Mouse (Mus musculus) midbrain, embryonic 10.5 days (tissue): ENCODE data around the gene Gpsm1. TPM values are rescaled to one million over a fixed set of nuclear protein-coding genes. Genes with fewer than 3 reads are reported as not detected.
A peak's percentile ranks its signal among the peaks of the same experiment; 100 is the strongest.

ENCODE experiments used
- DNase-seq: peaks from one replicate; pipeline ENCODE4 v3.0.0-alpha.2; 2017; ENCODE audit warnings: low spot score
- H3K27ac ChIP-seq: fragments of 300-500 bp; sonication (generic); replicated peaks from 2 replicates; pipeline ENCODE4 v1.5.1; 2016; ENCODE audit warnings: mild to moderate bottlenecking
- H3K27me3 ChIP-seq: fragments of 300-500 bp; sonication (generic); 2 replicates; pipeline ENCODE4 v1.6.1; 2016; ENCODE audit warnings: low read depth, mild to moderate bottlenecking; ENCODE audit not compliant: poor library complexity, severe bottlenecking
- H3K36me3 ChIP-seq: fragments of 300-500 bp; sonication (generic); 2 replicates; pipeline ENCODE4 v1.6.1; 2016; ENCODE audit warnings: mild to moderate bottlenecking, moderate library complexity
- H3K4me1 ChIP-seq: fragments of 300-500 bp; sonication (generic); 2 replicates; pipeline ENCODE4 v1.6.1; 2016
- H3K4me3 ChIP-seq: fragments of 300-500 bp; sonication (generic); 2 replicates; pipeline ENCODE4 v1.5.1; 2016; ENCODE audit warnings: mild to moderate bottlenecking, moderate library complexity
- H3K9me3 ChIP-seq: fragments of 300-500 bp; sonication (generic); replicated peaks from 2 replicates; pipeline ENCODE4 v1.6.1; 2016; ENCODE audit warnings: mild to moderate bottlenecking
- WGBS: fragments of 180-500 bp; shearing (Covaris S2); methylation state at CpG from one replicate; pipeline ENCODE4 v1.1.7; 2016; 5-methylcytosine and 5-hydroxymethylcytosine counted together
- polyA plus RNA-seq: library from polyadenylated mRNA; unstranded; fragments of >200 nt; fragmentation: Nextera tagmentation; extraction: Ambion mirVana; gene quantifications from 2 replicates; pipeline ENCODE4 v1.2.1, GENCODE M21; 2016

Gene Gpsm1
- 87.6 and 103 TPM in 2 replicates for polyA plus RNA-seq

- Histone ChIP-seq H3K27ac (peak within 1 kb of the TSS; percentile 98), H3K36me3 (peaks cover 25% of the 10 kb centered on the region), H3K27me3 (no peaks in the 10 kb centered on the region), H3K9me3 (no peaks in the 10 kb centered on the region), H3K4me1 (peaks cover 67% of the 10 kb centered on the region), H3K4me3 (peak within 1 kb of the TSS; percentile 93)
- peak; percentile 92 for DNase-seq
- WGBS: under 1% methylated on average over 66 of the region's 66 CpGs
Measured at GRCm38 (mm10) chr2:26315072-26315924, at the start of gene Gpsm1. TSS of gene Gpsm1 (plus strand) at chr2:26315515.

DNA sequence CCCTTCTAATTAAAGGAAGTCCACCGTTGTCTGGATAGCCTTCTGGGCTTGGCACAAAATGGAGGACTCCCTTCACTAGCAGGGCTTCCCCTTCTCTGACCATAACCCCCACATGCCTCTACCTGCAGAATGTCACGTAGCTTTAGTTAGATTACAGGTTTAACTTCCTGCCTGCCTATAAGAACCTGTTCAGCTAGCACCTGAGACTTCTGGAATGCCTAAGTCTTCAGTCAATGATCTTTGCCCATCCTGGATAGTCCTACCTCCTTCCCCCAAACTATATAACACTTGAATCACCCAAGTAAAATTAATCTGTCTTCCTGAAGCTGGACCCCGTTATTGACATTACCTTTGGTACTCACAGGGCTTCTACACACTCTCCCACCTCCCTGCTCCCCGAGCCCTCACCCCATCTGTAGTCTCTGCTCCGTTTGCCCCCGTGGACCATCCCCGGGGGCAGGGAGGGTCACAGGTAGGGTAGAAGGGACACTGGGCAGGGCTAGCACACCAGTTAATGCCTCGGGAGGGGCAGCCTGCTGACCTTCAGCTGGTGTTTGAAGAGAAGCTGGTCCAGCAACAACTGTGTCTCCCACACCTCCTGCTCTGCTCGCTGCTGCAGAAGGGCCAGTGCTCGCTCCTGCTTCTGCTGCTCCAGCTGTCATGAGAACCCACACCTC, 49.1 kb upstream of the Gpsm1 start:
- WGBS: 90% methylated on average over 10 of the region's 10 CpGs
- Histone ChIP-seq H3K27ac (no peak overlapping the region), H3K9me3 (no peaks in the 10 kb centered on the region), H3K36me3 (no peaks in the 10 kb centered on the region), H3K27me3 (no peaks in the 10 kb centered on the region), H3K4me1 (peaks cover 12% of the 10 kb centered on the region), H3K4me3 (no peak overlapping the region)
- no peak for DNase-seq

- no peak for DNase-seq
- no peaks in the 10 kb centered on the region for H3K27me3 ChIP-seq
- WGBS: 66% methylated on average over 3 of the region's 3 CpGs
Measured at GRCm38 (mm10) chr2:26268216-26268615, 47.1 kb upstream of the Gpsm1 start.

DNA sequence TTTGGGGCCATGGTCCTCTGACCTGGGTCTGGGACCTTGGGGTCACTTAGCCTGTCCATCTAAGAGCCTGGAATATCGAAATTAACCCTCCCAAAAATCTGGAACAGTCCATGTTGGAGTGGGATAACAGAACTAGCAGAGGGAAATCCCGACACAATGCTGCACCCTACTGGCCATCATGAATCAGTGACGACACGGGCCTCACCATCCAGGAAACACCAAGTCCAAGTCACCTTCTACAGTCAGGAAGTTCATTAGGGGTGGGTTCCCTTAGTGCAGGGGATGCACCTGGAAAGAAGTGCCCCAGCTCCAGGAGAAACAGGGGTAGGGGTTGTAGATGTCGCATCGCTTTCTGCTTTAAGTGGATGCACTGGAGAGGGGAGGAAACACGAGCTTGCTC, 41.7 kb upstream of the Gpsm1 start:
- Histone ChIP-seq H3K27ac (no peak overlapping the region), H3K36me3 (no peaks in the 10 kb centered on the region), H3K4me1 (peaks cover 20% of the 10 kb centered on the region), H3K27me3 (no peaks in the 10 kb centered on the region), H3K4me3 (no peak overlapping the region), H3K9me3 (no peaks in the 10 kb centered on the region)
- 19% methylated on average over 7 of the region's 7 CpGs for WGBS
- DNase-seq: peak; percentile 58

More at GRCm38 (mm10) chr2:26268216-26268615, 47.1 kb upstream of the Gpsm1 start:
- Histone ChIP-seq H3K4me1 (peaks cover 12% of the 10 kb centered on the region), H3K9me3 (no peaks in the 10 kb centered on the region), H3K27ac (no peak overlapping the region), H3K4me3 (no peak overlapping the region), H3K36me3 (no peaks in the 10 kb centered on the region)

DNA sequence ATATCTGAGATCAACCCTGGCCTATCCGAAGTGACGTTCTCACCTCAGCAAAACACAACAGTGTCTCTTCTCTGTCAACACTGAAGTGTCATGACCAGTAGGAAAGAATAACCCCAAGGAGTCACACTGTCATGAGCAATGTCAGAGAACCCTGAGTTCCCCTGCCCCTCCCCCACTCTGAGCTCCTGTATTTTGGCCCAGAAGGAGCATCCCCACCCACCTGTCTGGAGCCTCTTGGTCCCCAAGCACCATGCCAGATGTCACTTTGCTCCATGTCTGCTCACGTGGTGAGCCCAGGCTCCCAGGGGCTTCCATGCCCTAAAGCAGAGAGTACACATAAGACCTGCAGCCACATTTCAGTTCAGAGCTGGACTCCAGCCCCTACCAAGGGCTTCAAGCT, 35.6 kb upstream of the Gpsm1 start:
- no peaks in the 10 kb centered on the region for H3K36me3 ChIP-seq
- DNase-seq: no peak
- no peaks in the 10 kb centered on the region for H3K9me3 ChIP-seq
- peaks cover 1% of the 10 kb centered on the region for H3K4me1 ChIP-seq
- H3K27me3 ChIP-seq: no peaks in the 10 kb centered on the region
- no peak overlapping the region for H3K4me3 ChIP-seq
- WGBS: 80% methylated on average over 3 of the region's 3 CpGs
- H3K27ac ChIP-seq: no peak overlapping the region

DNA sequence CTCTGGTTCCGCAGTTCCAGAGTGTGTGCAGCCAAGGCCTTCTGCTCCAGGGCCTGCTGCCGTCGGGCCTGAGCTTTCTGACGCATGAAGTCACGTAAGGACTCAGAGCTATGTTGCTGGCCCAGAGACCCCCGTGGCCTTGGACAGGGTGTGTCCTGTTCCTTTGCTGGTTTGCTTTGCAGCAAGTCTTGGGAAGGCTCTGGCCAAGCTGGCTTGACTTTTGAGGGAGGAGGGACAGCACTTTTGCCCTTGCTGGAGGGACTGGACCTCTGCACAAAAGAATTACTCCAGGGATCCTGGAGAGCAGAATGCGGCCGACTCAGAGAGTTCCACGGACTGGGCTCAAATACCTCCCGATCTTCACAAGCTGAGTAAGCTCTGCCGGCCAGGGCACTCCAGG, 34.7 kb upstream of the Gpsm1 start:
- H3K27me3 ChIP-seq: no peaks in the 10 kb centered on the region
- 78% methylated on average over 11 of the region's 11 CpGs for WGBS
- peak overlapping the region; percentile 19; the same call in 1 of the 2 replicates for H3K27ac ChIP-seq
- no peak for DNase-seq
- H3K9me3 ChIP-seq: no peaks in the 10 kb centered on the region
- H3K4me3 ChIP-seq: no peak overlapping the region
- H3K36me3 ChIP-seq: no peaks in the 10 kb centered on the region
- H3K4me1 ChIP-seq: no peaks in the 10 kb centered on the region

DNA sequence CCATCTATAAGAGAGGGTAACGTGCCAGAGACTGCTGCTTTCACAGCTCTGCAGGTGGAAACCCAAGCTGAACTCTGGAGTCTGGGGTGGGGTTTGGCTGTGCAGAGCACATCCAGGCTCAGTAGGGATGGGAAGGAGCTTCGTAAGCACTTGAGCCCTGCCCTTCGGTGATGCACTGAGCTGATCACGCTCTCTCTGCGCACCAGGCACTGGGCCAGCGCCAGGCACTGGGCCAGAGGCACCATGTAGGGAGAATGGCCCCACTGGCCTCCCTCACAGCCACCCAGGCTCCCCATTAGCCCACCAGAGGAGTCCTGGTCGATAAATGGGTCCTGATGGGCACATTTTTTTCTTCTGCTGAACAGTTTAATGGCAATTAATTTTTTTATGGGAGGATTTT, 29.5 kb upstream of the Gpsm1 start:
- 81% methylated on average over 7 of the region's 7 CpGs for WGBS
- Histone ChIP-seq H3K4me3 (no peak overlapping the region), H3K27me3 (no peaks in the 10 kb centered on the region), H3K9me3 (no peaks in the 10 kb centered on the region), H3K4me1 (peaks cover 3% of the 10 kb centered on the region; the same call in 1 of the 2 replicates), H3K36me3 (no peaks in the 10 kb centered on the region), H3K27ac (no peak overlapping the region)
- DNase-seq: no peak

DNA sequence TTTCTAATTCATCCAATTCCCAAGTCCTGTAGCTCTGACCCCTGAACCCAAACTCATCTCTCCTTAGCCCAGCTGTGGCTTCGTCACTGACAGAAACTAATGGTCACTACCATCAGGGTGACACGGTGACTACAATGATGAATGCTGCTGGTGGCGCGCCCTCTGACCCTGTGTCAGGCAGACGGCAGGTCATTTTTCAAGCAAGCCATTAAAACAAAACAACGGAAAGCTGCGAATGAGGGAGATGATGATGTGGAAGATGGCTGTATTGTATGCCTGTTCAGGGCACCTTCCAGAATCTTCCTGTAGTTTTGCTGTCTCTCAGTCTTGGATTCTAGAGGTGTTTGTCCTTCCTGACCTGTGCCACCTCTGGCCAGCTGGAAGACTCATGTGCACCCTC, 28.9 kb upstream of the Gpsm1 start:
- WGBS: 82% methylated on average over 7 of the region's 7 CpGs
- no peaks in the 10 kb centered on the region for H3K36me3 ChIP-seq
- no peak overlapping the region for H3K27ac ChIP-seq
- no peak overlapping the region for H3K4me3 ChIP-seq
- peaks cover 3% of the 10 kb centered on the region; the same call in 1 of the 2 replicates for H3K4me1 ChIP-seq
- no peak for DNase-seq
- H3K9me3 ChIP-seq: no peaks in the 10 kb centered on the region
- no peaks in the 10 kb centered on the region for H3K27me3 ChIP-seq

- no peak overlapping the region for H3K27ac ChIP-seq
- WGBS: 93% methylated on average over 5 of the region's 5 CpGs
- no peak for DNase-seq
- no peaks in the 10 kb centered on the region for H3K36me3 ChIP-seq
- H3K27me3 ChIP-seq: no peaks in the 10 kb centered on the region
- peaks cover 3% of the 10 kb centered on the region; the same call in 1 of the 2 replicates for H3K4me1 ChIP-seq
- H3K9me3 ChIP-seq: no peaks in the 10 kb centered on the region
- H3K4me3 ChIP-seq: no peak overlapping the region
Measured at GRCm38 (mm10) chr2:26290133-26290532, 25.2 kb upstream of the Gpsm1 start.

GRCm38 (mm10) chr2:26294457-26294856, 20.9 kb upstream of the Gpsm1 start, which contains the start of gene Ccdc187:
TSS of gene Ccdc187 (minus strand) at chr2:26294557.
- no peak within 1 kb of the TSS for H3K4me3 ChIP-seq
- WGBS: 67% methylated on average over 2 of the region's 2 CpGs
- 0 out of 2 replicates have a peak within 1 kb of the TSS, but pooled peaks have one; percentile 42 for H3K27ac ChIP-seq
- no peak for DNase-seq
- peaks cover 3% of the 10 kb centered on the region for H3K27me3 ChIP-seq
- peaks cover 32% of the 10 kb centered on the region for H3K4me1 ChIP-seq
- no peaks in the 10 kb centered on the region for H3K36me3 ChIP-seq
- H3K9me3 ChIP-seq: no peaks in the 10 kb centered on the region

GRCm38 (mm10) chr2:26296606-26297195, 18.6 kb upstream of the Gpsm1 start:
- H3K27me3 ChIP-seq: peaks cover 14% of the 10 kb centered on the region
- WGBS: 64% methylated on average over 6 of the region's 6 CpGs
- no peak overlapping the region for H3K4me3 ChIP-seq
- no peaks in the 10 kb centered on the region for H3K9me3 ChIP-seq
- H3K4me1 ChIP-seq: peaks cover 47% of the 10 kb centered on the region
- DNase-seq: no peak
- H3K27ac ChIP-seq: peak overlapping the region; percentile 80
- no peaks in the 10 kb centered on the region for H3K36me3 ChIP-seq

DNA sequence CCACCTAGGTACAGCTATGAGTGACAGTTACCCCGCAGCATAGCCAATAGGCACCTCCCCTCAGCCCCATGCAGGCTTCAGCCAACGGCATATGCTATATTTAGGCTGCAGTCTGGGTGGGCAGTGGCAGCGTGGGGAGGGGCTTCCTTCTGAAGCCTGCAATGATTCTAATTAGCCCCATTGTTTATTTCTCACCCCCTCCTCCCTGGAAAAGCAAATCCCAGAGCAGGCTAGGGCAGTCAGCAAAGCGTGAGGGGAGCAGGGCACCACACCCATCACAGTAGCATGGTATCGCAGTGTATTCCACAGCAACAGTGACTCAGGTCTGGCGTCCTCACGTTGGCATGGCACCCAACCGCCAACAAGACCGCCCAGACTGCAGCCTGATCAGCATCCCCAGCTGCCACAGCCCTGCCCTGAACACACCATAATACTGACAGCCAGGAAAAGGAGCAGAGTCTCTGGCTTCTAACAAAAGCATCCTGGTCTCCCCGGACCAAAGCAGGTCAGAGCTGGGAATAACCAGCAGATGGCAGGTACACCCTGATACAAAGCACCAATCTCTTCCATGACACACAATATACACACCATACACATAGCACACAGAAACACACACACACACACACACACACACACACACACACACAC, 17.0 kb upstream of the Gpsm1 start:
- Histone ChIP-seq H3K9me3 (no peaks in the 10 kb centered on the region), H3K27ac (peak overlapping the region; percentile 80), H3K4me3 (peak overlapping the region; percentile 9), H3K4me1 (peaks cover 47% of the 10 kb centered on the region), H3K27me3 (peaks cover 14% of the 10 kb centered on the region), H3K36me3 (no peaks in the 10 kb centered on the region)
- DNase-seq: peak; percentile 51
- 15% methylated on average over 10 of the region's 10 CpGs for WGBS
